In the genomic region with DNA sequence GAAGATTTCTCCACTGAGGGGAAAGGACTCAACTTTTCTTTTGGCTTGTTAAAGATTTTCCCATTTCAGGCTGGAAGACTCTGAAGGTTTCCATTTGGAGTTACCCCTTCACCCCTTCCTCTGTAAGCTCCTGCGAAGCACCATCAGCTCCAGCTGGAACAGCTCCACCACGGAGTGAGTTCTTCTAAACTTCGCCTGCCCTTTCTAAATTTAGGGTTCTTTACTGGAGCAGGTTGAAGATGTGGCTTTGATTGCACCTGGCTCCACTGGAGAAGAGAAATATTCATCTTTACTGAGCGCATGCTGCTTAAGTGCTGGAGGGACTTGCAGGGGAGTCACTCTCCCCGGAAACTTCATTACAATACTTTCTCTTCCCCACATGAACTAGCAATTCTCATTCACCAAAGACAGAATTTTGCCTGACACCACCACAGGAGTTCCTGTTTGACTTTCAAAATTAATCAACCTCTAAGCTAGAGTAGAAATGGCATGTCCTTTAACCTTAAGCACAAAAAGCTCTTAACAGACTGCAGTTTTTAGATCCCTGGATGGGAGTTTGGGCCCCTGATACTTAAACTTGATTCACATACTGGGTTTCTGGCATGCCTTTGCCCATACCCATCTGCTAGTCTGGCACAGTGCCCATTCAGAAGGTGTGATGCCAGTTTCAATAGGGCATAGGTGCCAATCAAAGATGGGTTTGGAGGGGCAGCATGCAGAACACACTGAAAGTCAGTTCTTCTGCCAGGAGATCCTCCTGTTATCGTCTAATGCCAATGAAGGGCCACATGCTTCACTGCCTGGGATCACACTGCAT, we compare ENCODE assay signal across 10 mouse cellular contexts. TPM values are rescaled to one million over a fixed set of nuclear protein-coding genes. Genes with fewer than 3 reads are reported as not detected.
DNase-seq lines count a peak whose midpoint lies in the region; ATAC-seq and TF ChIP-seq lines count a peak whose summit lies in the region.
"Had no signal": no experiment of that assay in that cellular context is flagged by ENCODE, and none has a peak within 500 bp of the region (broad histone marks: within the 10 kb centered on the region; RNA-seq: fewer than 3 reads in every experiment).

No protein-coding gene starts in this region.

- no peak for TF ChIP-seq POLR2A in bone marrow macrophage, adult 2 months (IDR thresholded peaks at IDR 0.05; ENCODE audit: borderline replicate concordance, low read depth, low read length)

- no peak overlapping the region for H3K9ac ChIP-seq in hindbrain, postnatal 0 days (replicated peaks; ENCODE audit: low read length)
- H3K9ac ChIP-seq in hindbrain, embryonic 11.5 days (ENCODE audit: low read depth, low read length) = no peak overlapping the region
- H3K9ac ChIP-seq in liver, postnatal 0 days (replicated peaks) = no peak overlapping the region
- H3K9ac ChIP-seq in kidney, embryonic 15.5 days = no peak overlapping the region

- WGBS in hindbrain, postnatal 0 days = 51% methylated on average over 6 of the region's 6 CpGs
- WGBS in hindbrain, embryonic 11.5 days = 82% methylated on average over 6 of the region's 6 CpGs
- 66% methylated on average over 6 of the region's 6 CpGs for WGBS in liver, postnatal 0 days (ENCODE audit: insufficient replicate concordance)
- 64% methylated on average over 6 of the region's 6 CpGs for WGBS in kidney, embryonic 15.5 days

- ATAC-seq in hindbrain, postnatal 0 days = peak; percentile 92
- ATAC-seq in hindbrain, embryonic 11.5 days (ENCODE audit: low FRiP score) = no peak
- ATAC-seq in common myeloid progenitor, adult 5-6 weeks (replicated peaks; ENCODE audit: low read depth, poor library complexity, severe bottlenecking) = peak; percentile 77
- peak; percentile 17; the same call in 1 of the 2 replicates for ATAC-seq in liver, postnatal 0 days
- ATAC-seq in kidney, embryonic 15.5 days (replicated peaks; ENCODE audit: low FRiP score) = no peak

- H3K9me3 ChIP-seq in hindbrain, postnatal 0 days (ENCODE audit: low read length) = no peaks in the 10 kb centered on the region
- H3K9me3 ChIP-seq in hindbrain, embryonic 11.5 days (ENCODE audit: control insufficient read depth, low read length) = no peaks in the 10 kb centered on the region
- H3K9me3 ChIP-seq in liver, postnatal 0 days (ENCODE audit: low read length) = no peaks in the 10 kb centered on the region
- H3K9me3 ChIP-seq in kidney, embryonic 15.5 days (replicated peaks) = no peaks in the 10 kb centered on the region

- H3K4me2 ChIP-seq in hindbrain, postnatal 0 days (ENCODE audit: low read depth, low read length) = no peak overlapping the region
- no peak overlapping the region for H3K4me2 ChIP-seq in hindbrain, embryonic 11.5 days (replicated peaks; ENCODE audit: low read depth, low read length)
- H3K4me2 ChIP-seq in liver, postnatal 0 days (ENCODE audit: low read depth, low read length) = peak overlapping the region; percentile 10
- no peak overlapping the region for H3K4me2 ChIP-seq in kidney, embryonic 15.5 days

- H3K27ac ChIP-seq in hindbrain, postnatal 0 days = no peak overlapping the region
- no peak overlapping the region for H3K27ac ChIP-seq in hindbrain, embryonic 11.5 days (ENCODE audit: low read depth, low read length)
- peak overlapping the region; percentile 87 for H3K27ac ChIP-seq in bone marrow macrophage, adult 2 months (ENCODE audit: insufficient read depth, low read depth, low read length)
- H3K27ac ChIP-seq in liver, postnatal 0 days (ENCODE audit: low read depth) = peak overlapping the region; percentile 36; the same call in 1 of the 2 replicates
- H3K27ac ChIP-seq in kidney, embryonic 15.5 days = no peak overlapping the region

- 0 out of 2 replicates have a peak, but pooled peaks cover 4% of the 10 kb centered on the region for H3K4me1 ChIP-seq in hindbrain, postnatal 0 days (ENCODE audit: insufficient read depth, low read length)
- H3K4me1 ChIP-seq in hindbrain, embryonic 11.5 days (replicated peaks; ENCODE audit: control insufficient read depth, insufficient read depth, low read length) = no peaks in the 10 kb centered on the region
- peaks cover 20% of the 10 kb centered on the region for H3K4me1 ChIP-seq in bone marrow macrophage, adult 2 months (ENCODE audit: control insufficient read depth, insufficient read depth, low read length)
- H3K4me1 ChIP-seq in liver, postnatal 0 days (ENCODE audit: insufficient read depth) = 0 out of 2 replicates have a peak, but pooled peaks cover 4% of the 10 kb centered on the region
- peaks cover 3% of the 10 kb centered on the region; the same call in 1 of the 2 replicates for H3K4me1 ChIP-seq in kidney, embryonic 15.5 days

- TF ChIP-seq CTCF in hindbrain, postnatal 0 days (IDR thresholded peaks at IDR 0.05; ENCODE audit: low read depth) = no peak
- no peak for TF ChIP-seq CTCF in bone marrow macrophage, adult 2 months (IDR thresholded peaks at IDR 0.05; ENCODE audit: low read depth, low read length)
- no peak for TF ChIP-seq CTCF in liver, postnatal 0 days (IDR thresholded peaks at IDR 0.05; ENCODE audit: low read depth)

- H3K36me3 ChIP-seq in hindbrain, postnatal 0 days (ENCODE audit: insufficient read depth, low read length) = no peaks in the 10 kb centered on the region
- H3K36me3 ChIP-seq in hindbrain, embryonic 11.5 days (ENCODE audit: control insufficient read depth, insufficient read depth, low read length) = no peaks in the 10 kb centered on the region
- H3K36me3 ChIP-seq in liver, postnatal 0 days (replicated peaks; ENCODE audit: insufficient read depth, low read length) = peaks cover 17% of the 10 kb centered on the region; the same call in 1 of the 2 replicates
- H3K36me3 ChIP-seq in kidney, embryonic 15.5 days = 0 out of 2 replicates have a peak, but pooled peaks cover 7% of the 10 kb centered on the region

- peak; percentile 72 for DNase-seq in hindbrain, postnatal 0 days (ENCODE audit: low spot score)
- no peak for DNase-seq in hindbrain, embryonic 11.5 days (ENCODE audit: low spot score)
- no peak for DNase-seq in liver, postnatal 0 days
- no peak for DNase-seq in kidney, adult 11 months
- DNase-seq in ovary, postnatal 14 days (ENCODE audit: low spot score) = no peak
- DNase-seq: lung, adult 18-20 months had no signal

- TF ChIP-seq EP300 in liver, postnatal 0 days (IDR thresholded peaks at IDR 0.05; ENCODE audit: low read depth) = no peak

- H3K4me3 ChIP-seq in hindbrain, postnatal 0 days (ENCODE audit: low read length) = no peak overlapping the region
- H3K4me3 ChIP-seq in hindbrain, embryonic 11.5 days (ENCODE audit: low read depth, low read length) = no peak overlapping the region
- H3K4me3 ChIP-seq in bone marrow macrophage, adult 2 months (ENCODE audit: insufficient read depth, low read length) = peak overlapping the region; percentile 51
- H3K4me3 ChIP-seq in liver, postnatal 0 days (ENCODE audit: low read depth, low read length) = no peak overlapping the region
- no peak overlapping the region for H3K4me3 ChIP-seq in kidney, embryonic 15.5 days (replicated peaks)

- no peaks in the 10 kb centered on the region for H3K27me3 ChIP-seq in hindbrain, postnatal 0 days (ENCODE audit: insufficient read depth, low read length)
- H3K27me3 ChIP-seq in hindbrain, embryonic 11.5 days (ENCODE audit: control insufficient read depth, insufficient read depth, low read length) = no peaks in the 10 kb centered on the region
- no peaks in the 10 kb centered on the region for H3K27me3 ChIP-seq in liver, postnatal 0 days (ENCODE audit: insufficient read depth, low read length)
- no peaks in the 10 kb centered on the region for H3K27me3 ChIP-seq in kidney, embryonic 15.5 days

RNA-seq across cellular contexts. Expression of gene Gm6899, which starts 6.5 kb away (rescaled TPM):
- not detected in 2 replicates for total RNA-seq in hindbrain, postnatal 0 days (2014; rRNA removed)
- 0.35 TPM in 1 of 2 replicates, not detected in the other for polyA plus RNA-seq in hindbrain, postnatal 0 days (2015; fragmentation: Nextera tagmentation; extraction: Ambion mirVana)
- polyA plus RNA-seq in hindbrain, embryonic 11.5 days (2014; fragmentation: Nextera tagmentation; extraction: Ambion mirVana) = 0.36 TPM in 1 of 2 replicates, not detected in the other
- not detected in 2 replicates for polyA plus RNA-seq in bone marrow macrophage, adult 2 months (2012; ENCODE audit: insufficient read depth, insufficient read length, missing spikeins)
- not detected in 2 replicates for total RNA-seq in common myeloid progenitor, adult 5-6 weeks (2017)
- polyA plus RNA-seq in liver, postnatal 0 days (2015; fragmentation: Nextera tagmentation; extraction: Ambion mirVana) = not detected in 2 replicates
- not detected in 2 replicates for polyA plus RNA-seq in kidney, embryonic 15.5 days (2015; fragmentation: Nextera tagmentation; extraction: Ambion mirVana)
- polyA plus RNA-seq: heart, postnatal 0 days had no signal

RNA-seq across cellular contexts. Expression of gene Vrk2, which starts 7.2 kb away (rescaled TPM):
- 0.25 and 0.58 TPM in 2 replicates for total RNA-seq in hindbrain, postnatal 0 days (2014; rRNA removed)
- 2.9 and 3.4 TPM in 2 replicates for polyA plus RNA-seq in hindbrain, postnatal 0 days (2015; fragmentation: Nextera tagmentation; extraction: Ambion mirVana)
- polyA plus RNA-seq in hindbrain, embryonic 11.5 days (2014; fragmentation: Nextera tagmentation; extraction: Ambion mirVana) = 20.8 and 23.4 TPM in 2 replicates
- polyA plus RNA-seq in bone marrow macrophage, adult 2 months (2012; ENCODE audit: insufficient read depth, insufficient read length, missing spikeins) = 59.0 and 67.8 TPM in 2 replicates
- total RNA-seq in common myeloid progenitor, adult 5-6 weeks (2017) = 46.4 and 52.0 TPM in 2 replicates
- polyA plus RNA-seq in liver, postnatal 0 days (2015; fragmentation: Nextera tagmentation; extraction: Ambion mirVana) = 13.1 and 13.6 TPM in 2 replicates
- polyA plus RNA-seq in kidney, embryonic 15.5 days (2015; fragmentation: Nextera tagmentation; extraction: Ambion mirVana) = 18.3 and 19.4 TPM in 2 replicates

Comparison
In these comparisons a context has a peak if more than half of its experiments do, and no peak if none do; other contexts are left out.
1. ATAC-seq: peak in hindbrain, postnatal 0 days (single experiment), common myeloid progenitor, adult 5-6 weeks (single experiment) and liver, postnatal 0 days (single experiment); none in hindbrain, embryonic 11.5 days (single experiment) and kidney, embryonic 15.5 days (single experiment).
2. H3K27ac ChIP-seq: peak in bone marrow macrophage, adult 2 months (single experiment) and liver, postnatal 0 days (single experiment); none in hindbrain, postnatal 0 days (single experiment), hindbrain, embryonic 11.5 days (single experiment) and kidney, embryonic 15.5 days (single experiment).